Mouse (Mus musculus): ENCODE results near the gene Ctps2.

The Ctps2 gene

GRCm38 (mm10) chrX:162976194-162976593 lies 75.2 kb downstream of the Ctps2 start:
- DNase-seq (ENCODE audit: low spot score in 2 of 2) = no peak

- DNase-seq (ENCODE audit: low spot score in 2 of 2) = no peak
These were observed 85.9 kb downstream of the Ctps2 start for GRCm38 (mm10) chrX:162986876-162987495.

- no peak for DNase-seq (ENCODE audit: low spot score in 2 of 2)
These were observed 90.4 kb downstream of the Ctps2 start for GRCm38 (mm10) chrX:162991396-162991795.

GRCm38 (mm10) chrX:162992121-162992520 lies 91.1 kb downstream of the Ctps2 start:
- no peak for DNase-seq (ENCODE audit: low spot score in 2 of 2)

GRCm38 (mm10) chrX:163027864-163028263 lies 126.8 kb downstream of the Ctps2 start:
- DNase-seq (ENCODE audit: low spot score in 2 of 2) = no peak

- no peak for DNase-seq (ENCODE audit: low spot score in 2 of 2)
These were observed 137.7 kb downstream of the Ctps2 start for GRCm38 (mm10) chrX:163038767-163039166.

GRCm38 (mm10) chrX:163042771-163043170 lies 141.7 kb downstream of the Ctps2 start:
- DNase-seq (ENCODE audit: low spot score in 2 of 2) = no peak

- DNase-seq (ENCODE audit: low spot score in 2 of 2) = no peak
These were observed 162.9 kb downstream of the Ctps2 start for GRCm38 (mm10) chrX:163063936-163064335.
